Mouse (Mus musculus) erythroblast, adult 5-6 weeks (primary cell): ENCODE results near the gene Sema4b. TPM values are rescaled to one million over a fixed set of nuclear protein-coding genes. Genes with fewer than 3 reads are reported as not detected.

Experiments used
- ATAC-seq: replicated peaks from 2 replicates; pipeline ENCODE4 v1.8.0; 2016; ENCODE audit warnings: moderate number of reproducible peaks, mild to moderate bottlenecking, moderate TSS enrichment, inconsistent platforms; ENCODE audit not compliant: poor library complexity, low FRiP score, severe bottlenecking
- total RNA-seq, 2 experiments: library from RNA; stranded (forward) in 1 of 2; stranded (reverse) in 1 of 2; fragments of 150-400 nt in 1 of 2; fragments of 200-764, 138-1000 nt in 1 of 2; gene quantifications; 2 replicates each; pipeline versions ENCODE4 v1.2.3 to v1.2.4; 2015 to 2017; ENCODE audit warnings: low replicate concordance in 2 of 2

Gene Sema4b
- total RNA-seq, 2 experiments from 2014 or later, result 22.1 to 49.8 TPM

GRCm38 (mm10) chr7:80193941-80194739, 7.5 kb downstream of the Sema4b start:
- no peak for ATAC-seq

DNA sequence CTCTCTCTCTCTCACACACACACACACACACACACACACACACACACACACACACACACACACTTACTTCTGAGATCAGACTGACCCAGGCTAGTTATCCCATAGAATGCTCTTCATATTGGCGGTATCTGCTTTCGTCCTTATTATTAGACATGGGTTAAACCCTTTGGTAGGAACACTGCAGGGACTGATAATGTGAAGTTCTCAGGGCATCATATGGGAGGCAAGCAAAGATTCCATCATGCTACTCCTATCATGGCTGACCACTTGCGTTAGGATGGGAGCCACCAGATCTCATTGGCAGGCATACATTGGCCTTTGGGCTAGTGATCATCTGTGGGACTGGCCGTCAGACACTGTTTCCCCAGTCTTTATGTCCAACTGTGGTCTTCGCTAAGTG, 8.5 kb downstream of the Sema4b start:
- ATAC-seq, result peak; percentile 33

- ATAC-seq, result no peak
Measured at GRCm38 (mm10) chr7:80195576-80196263, 9.1 kb downstream of the Sema4b start.

DNA sequence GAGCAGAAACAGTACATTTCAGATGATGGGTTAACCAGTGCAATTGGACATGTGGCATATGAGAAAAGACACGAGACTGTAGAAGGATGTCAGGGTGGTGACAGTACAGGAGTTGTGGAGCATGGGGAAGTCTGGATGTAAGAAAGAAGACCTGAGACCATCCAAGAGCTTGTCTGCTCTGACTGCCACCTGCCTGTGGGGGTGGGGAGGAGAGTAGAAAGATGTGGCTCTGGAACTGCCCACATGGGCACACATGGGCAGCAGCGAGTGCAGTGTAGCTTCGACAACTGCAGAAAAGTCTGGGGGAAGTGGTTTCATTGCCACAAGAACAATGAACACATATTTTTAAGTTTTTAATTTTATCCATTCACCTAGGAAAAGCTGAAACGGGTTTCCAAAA, 10.7 kb downstream of the Sema4b start:
- 0 out of 2 replicates have a peak, but pooled peaks have one; percentile 29 for ATAC-seq

DNA sequence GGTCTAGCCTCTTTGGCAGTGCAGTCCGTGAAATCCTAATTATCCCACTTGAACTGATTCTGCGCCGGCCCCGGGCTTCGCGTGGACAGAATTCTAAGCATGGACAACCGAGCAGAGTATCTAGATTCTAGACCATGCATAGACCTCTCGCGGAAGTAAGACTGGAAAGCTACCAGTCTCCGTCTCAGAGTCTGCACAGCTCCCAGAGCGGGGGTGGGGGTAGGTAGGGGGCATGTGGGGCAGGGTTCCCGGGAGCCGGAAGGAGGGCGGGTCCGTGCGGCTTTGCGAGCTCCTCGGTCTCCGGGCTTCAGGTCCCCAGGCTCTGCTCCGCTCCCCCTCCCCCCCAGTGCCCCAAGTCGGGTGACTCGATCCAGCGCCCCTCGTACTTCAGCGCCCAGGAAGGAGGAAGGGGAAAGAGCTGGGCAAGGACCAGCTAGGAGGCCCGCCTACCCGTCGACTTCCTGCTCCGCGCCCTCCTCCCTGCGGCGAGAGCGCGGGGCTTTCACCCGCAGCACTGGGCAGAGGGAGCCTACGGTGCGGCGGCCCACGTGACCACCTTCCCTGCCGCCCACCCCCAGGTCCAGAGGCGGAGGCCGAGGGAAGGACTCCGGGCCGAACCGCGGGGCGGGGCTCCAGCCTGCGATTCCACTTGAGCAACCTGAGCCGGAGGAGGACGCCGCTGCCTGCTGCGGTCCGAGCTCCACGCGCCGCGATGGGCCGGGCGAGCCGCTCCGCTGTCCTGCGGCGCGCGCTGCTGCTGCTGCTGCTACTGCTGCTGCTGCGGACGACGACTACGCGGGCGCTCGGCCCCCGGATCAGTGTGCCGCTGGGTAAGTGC, 11.5 kb downstream of the Sema4b start:
- ATAC-seq, result peak; percentile 54

- ATAC-seq, result peak; percentile 16; the same call in 1 of the 2 replicates
Measured at GRCm38 (mm10) chr7:80198863-80199262, 12.2 kb downstream of the Sema4b start.

GRCm38 (mm10) chr7:80199286-80199685, 12.6 kb downstream of the Sema4b start:
- no peak for ATAC-seq

DNA sequence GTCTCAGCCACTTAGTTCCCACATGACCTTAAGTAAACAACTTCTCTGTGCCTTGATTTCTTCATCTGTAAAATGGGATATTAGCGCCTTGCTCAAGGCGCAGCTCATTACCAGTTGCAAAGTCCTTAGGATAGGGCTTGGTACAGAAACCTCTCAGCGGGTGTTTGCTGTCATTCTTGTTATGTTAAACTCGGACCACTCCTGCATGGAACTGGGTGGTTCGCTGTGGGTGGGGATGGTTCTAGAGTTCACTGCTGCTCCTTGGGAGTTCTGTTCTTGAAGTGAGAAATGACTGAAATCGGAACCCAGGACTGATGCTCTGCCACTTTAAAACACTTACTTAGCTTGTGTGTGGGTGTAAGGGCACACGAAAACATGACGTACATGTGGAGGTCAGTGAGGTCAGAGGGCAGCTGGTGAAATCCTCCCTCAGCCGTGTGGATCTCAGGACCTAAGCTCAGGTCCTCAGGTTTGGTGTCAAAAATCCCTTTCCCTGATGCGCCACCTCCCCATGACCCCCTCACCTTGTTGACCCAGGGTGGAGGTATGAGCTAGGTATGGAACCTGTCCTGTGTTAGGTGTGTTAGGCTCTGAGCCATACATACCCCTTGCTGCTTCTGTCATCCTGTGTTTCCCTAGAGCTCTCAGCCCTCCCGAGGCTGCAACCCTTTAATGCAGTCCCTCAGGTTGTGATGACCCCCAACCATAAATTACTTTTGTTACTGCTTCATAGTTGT, 13.4 kb downstream of the Sema4b start:
- no peak for ATAC-seq

DNA sequence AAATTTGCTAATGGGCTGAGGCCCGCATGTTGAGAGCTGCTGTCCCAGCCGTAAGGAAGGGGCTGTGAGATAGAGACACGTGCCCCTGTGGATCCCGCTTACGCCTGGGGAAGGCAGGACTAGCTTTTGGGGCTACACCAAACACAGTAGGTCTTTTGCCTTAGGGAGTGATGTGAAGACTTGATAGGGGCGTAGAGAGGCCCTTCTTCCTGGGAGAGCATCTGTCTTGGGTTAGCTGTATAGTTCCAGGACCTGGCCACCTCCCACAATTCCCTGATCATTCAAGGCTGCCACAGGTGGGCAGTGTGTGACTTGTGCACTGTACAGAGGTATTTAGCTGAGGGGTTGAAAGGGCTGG, 13.9 kb downstream of the Sema4b start:
- ATAC-seq, result no peak

GRCm38 (mm10) chr7:80200963-80201539, 14.4 kb downstream of the Sema4b start:
- ATAC-seq, result no peak

DNA sequence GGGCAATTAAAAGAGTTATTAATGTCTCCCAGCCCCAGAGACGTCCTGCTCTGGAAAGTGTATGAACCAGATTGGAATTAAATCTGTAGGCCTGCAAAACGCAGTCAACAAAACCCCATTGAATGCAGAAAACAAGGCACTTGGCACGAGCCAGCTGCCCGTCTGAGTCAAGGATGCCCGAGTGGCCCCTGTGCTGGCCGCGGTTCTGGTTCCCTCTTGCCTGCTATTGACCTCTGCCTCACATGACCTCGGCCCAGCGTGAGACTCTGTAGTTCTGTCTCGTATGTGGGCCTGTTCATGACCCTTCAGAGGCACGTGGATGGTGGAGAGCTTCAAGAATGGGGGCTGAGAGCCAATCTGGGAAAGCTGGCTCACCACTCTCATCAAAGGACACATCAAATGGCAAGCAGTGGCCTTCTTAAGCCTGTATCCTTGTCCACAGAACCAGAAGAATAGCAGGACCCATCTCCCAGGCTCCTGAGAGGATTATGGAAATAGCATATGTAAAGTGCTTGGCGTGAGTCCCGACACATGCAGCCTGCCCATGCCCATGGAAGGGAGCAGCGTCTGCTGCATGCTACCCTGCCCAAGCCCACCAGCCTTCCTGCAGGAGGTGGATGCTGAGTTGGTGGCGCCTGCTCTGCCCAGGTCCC, 15.4 kb downstream of the Sema4b start:
- no peak for ATAC-seq

DNA sequence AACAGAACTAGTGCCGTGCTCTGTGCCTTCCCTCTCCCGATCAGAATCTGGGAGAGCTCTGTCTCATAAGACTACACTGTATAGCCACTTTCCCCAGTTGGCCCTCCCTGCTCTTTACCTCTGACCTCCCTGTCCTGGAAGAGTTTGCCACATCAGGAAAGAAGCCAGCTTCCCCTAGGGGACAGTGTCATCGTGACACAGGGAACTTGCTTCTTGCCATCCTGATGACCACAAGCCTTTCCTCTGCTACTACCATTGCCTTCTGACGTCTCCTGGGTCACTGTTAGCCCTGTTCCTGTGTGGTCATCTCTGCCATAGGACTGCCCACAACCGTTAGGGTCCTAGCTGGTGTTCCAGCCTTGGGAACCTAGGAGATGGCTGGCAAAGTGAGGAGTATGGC, 16.3 kb downstream of the Sema4b start:
- no peak for ATAC-seq

- ATAC-seq, result no peak
Measured at GRCm38 (mm10) chr7:80203638-80204096, 17.0 kb downstream of the Sema4b start.

DNA sequence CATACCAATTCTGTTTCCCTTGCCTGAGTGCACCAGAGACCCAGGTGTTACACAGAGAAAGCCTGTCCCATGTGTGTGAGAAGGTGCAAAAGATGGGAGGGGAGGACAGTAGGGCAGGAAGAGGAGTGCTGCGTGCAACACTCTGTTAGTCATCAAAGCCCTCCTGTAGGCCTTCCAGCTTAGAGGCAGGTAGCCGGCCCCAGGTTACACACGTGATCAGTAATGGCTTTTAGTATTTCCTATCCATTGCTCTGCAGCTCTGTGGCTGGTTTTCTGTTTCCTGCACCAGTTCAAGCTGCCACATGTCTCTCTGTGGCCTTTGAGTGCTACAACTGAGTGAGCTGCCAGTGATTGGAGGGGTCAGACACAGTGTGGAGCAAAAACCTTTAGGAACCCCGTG, 17.7 kb downstream of the Sema4b start:
- no peak for ATAC-seq

GRCm38 (mm10) chr7:80204961-80205360, 18.3 kb downstream of the Sema4b start:
- no peak for ATAC-seq

- no peak for ATAC-seq
Measured at GRCm38 (mm10) chr7:80205705-80206589, 19.3 kb downstream of the Sema4b start.

DNA sequence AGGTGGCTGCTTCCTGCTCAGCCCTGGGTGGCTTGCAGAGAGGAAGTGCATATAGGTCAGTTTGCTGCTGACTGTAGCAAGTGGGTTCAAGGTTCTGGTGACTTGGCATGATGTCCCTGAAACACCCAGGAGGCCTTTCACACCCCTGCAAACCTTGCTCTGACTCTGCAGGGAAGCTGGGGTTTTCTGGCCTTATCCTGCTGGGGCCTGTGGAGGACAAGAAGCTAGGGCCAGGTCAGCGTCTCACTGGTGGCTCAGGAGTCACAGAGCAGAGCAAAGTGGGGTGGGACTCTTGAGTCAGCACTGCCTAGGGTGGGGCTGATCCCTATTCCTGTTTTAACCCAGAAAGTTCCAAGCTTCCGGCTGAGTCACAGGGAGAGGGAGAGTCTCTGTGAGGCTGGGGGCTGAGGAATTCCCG, 20.7 kb downstream of the Sema4b start:
- ATAC-seq, result peak; percentile 26
